Mouse (Mus musculus) ES-Bruce4 (cell line): ENCODE results near the gene Gm17455.

Experiments
- CTCF ChIP-seq: IDR thresholded peaks from one replicate; pipeline ENCODE4 v1.8.1; 2011; ENCODE audit warnings: low read depth, low read length
- EP300 ChIP-seq: IDR thresholded peaks from 2 replicates; pipeline ENCODE4 v1.6.1; 2011; ENCODE audit warnings: low read depth, low read length; ENCODE audit not compliant: insufficient read depth
- POLR2A ChIP-seq: IDR thresholded peaks from one replicate; pipeline ENCODE4 v1.8.1; 2011; ENCODE audit warnings: low read length; ENCODE audit not compliant: insufficient read depth

- TF ChIP-seq EP300 (no peak), CTCF (no peak), POLR2A (no peak)
Measured at GRCm38 (mm10) chr10:60381142-60381925, 18.2 kb upstream of the Gm17455 start.
